Mouse (Mus musculus) olfactory bulb, adult 2 months (tissue): ENCODE data around the gene 1700092M07Rik.

Experiments used
- CTCF ChIP-seq: fragments of 200-500 bp; IDR thresholded peaks from 2 replicates; pipeline ENCODE4 v1.5.1; 2012; ENCODE audit warnings: low read depth, mild to moderate bottlenecking, low read length, moderate library complexity; ENCODE audit not compliant: insufficient read depth
- POLR2A ChIP-seq: fragments of 200-500 bp; IDR thresholded peaks from 2 replicates; pipeline ENCODE4 v1.6.1; 2012; ENCODE audit warnings: mild to moderate bottlenecking, low read depth, low read length, moderate library complexity; ENCODE audit not compliant: insufficient read depth

DNA sequence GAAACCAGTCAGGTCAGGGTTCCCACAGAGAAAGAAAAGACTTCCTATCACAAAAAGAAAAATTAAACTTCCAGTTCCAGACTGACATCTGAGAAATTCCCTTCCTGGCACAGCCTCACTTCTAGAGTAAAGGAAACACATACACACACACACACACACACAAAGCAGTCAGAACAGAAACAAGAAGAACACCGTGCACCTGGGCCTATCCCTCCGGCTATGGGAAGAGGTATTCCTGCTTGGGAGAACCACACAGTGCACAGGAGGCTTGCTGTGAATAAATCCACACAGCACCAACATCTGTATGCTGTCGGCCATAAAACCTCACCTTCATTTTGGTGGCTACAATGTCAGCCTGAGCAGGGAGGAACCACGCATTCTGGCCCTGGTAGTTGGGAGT lies 29.0 kb upstream of the 1700092M07Rik start:
- TF ChIP-seq POLR2A = no peak
- TF ChIP-seq CTCF = no peak
